Mouse (Mus musculus) thymus, adult 2 months (tissue): ENCODE results near the gene Wdpcp. TPM values are rescaled to one million over a fixed set of nuclear protein-coding genes. Genes with fewer than 3 reads are reported as not detected.

Experiments used
- DNase-seq: peaks from one replicate; pipeline ENCODE4 v3.0.0; 2021
- H3K27ac ChIP-seq: fragments of 200-500 bp; 2 replicates; pipeline ENCODE4 v1.5.1; 2012; ENCODE audit warnings: low read length, control low read depth; ENCODE audit not compliant: control insufficient read depth, insufficient read depth
- H3K27me3 ChIP-seq: fragments of 200-500 bp; 2 replicates; pipeline ENCODE4 v1.6.1; 2012; ENCODE audit warnings: mild to moderate bottlenecking, low read length, moderate library complexity, mixed read lengths; ENCODE audit not compliant: control insufficient read depth, insufficient read depth
- H3K36me3 ChIP-seq: fragments of 200-500 bp; 2 replicates; pipeline ENCODE4 v1.6.1; 2012; ENCODE audit warnings: mild to moderate bottlenecking, low read length, moderate library complexity; ENCODE audit not compliant: control insufficient read depth, insufficient read depth
- H3K4me1 ChIP-seq: fragments of 200-500 bp; replicated peaks from 2 replicates; pipeline ENCODE4 v1.6.1; 2012; ENCODE audit warnings: low read length; ENCODE audit not compliant: control insufficient read depth, insufficient read depth
- H3K4me3 ChIP-seq: fragments of 200-500 bp; 2 replicates; pipeline ENCODE4 v1.5.1; 2012; ENCODE audit warnings: mild to moderate bottlenecking, low read length, control low read depth, moderate library complexity; ENCODE audit not compliant: control insufficient read depth, insufficient read depth
- CTCF ChIP-seq: fragments of 200-500 bp; IDR thresholded peaks from 2 replicates; pipeline ENCODE4 v1.5.1; 2012; ENCODE audit warnings: mild to moderate bottlenecking, control low read depth, low read length, moderate library complexity, borderline replicate concordance; ENCODE audit not compliant: control insufficient read depth, poor library complexity, insufficient read depth; ENCODE audit errors: extremely low read depth
- POLR2A ChIP-seq: fragments of 200-500 bp; IDR thresholded peaks from 2 replicates; pipeline ENCODE4 v1.6.1; 2012; ENCODE audit warnings: mild to moderate bottlenecking, low read length, control low read depth, moderate library complexity; ENCODE audit not compliant: control insufficient read depth, poor library complexity, insufficient read depth; ENCODE audit errors: extremely low read depth
- WGBS: fragments of 180-500 bp; shearing (Covaris S2); methylation state at CpG from one replicate; pipeline ENCODE4 v1.1.7; 2018; 5-methylcytosine and 5-hydroxymethylcytosine counted together
- polyA plus RNA-seq: library from polyadenylated mRNA; depleted of rRNA; stranded (reverse); fragments of >200 nt; gene quantifications from 2 replicates; pipeline ENCODE4 v1.2.3, GENCODE M21; 2012; rRNA removed

Wdpcp gene
- polyA plus RNA-seq, 1 experiment = 2.7 TPM

DNA sequence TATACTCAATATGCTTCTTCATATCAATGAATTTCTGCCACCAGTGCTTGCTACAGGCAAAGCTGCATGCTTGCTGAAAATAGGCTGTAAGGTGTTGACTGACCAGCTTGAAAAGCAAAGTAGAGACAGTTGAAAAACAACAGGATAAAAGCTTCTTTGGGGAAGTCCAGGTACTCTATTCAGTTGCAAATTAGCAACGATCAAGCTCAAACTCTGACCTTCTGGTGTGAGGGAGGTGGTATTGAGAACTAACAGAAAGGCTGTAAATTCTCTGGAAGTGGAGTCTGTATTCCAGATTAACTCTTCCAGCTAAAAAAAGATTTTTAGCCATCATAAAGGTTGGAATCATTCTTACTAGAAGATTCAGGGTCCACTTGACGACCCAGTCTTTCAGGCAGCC, 303.0 kb downstream of the Wdpcp start:
- WGBS = 93% methylated on average over 2 of the region's 2 CpGs
- H3K27ac ChIP-seq = no peak overlapping the region
- DNase-seq = no peak
- no peaks in the 10 kb centered on the region for H3K4me1 ChIP-seq
- TF ChIP-seq CTCF = no peak
- no peak for TF ChIP-seq POLR2A
- no peak overlapping the region for H3K4me3 ChIP-seq
- H3K27me3 ChIP-seq = no peaks in the 10 kb centered on the region
- no peaks in the 10 kb centered on the region for H3K36me3 ChIP-seq

DNA sequence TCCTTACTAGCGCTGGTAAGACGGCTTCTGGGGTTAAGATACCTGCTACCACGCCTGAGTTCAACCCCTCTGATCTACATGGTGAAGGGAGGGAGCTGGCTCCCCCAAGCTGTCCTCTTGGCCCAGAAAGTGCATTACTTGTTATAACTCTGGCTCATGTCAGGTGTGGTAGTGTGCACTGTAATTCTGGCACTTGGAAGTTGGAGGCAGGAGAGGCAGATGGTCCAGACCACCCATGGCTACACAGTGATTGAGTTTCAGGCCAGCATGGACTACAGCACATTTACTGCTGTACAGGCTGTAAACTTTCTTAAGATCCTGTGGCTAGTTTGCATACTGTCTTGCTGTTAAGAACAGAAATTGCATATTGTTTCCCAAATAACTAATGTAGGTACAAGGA, 322.7 kb downstream of the Wdpcp start:
- H3K36me3 ChIP-seq = no peaks in the 10 kb centered on the region
- TF ChIP-seq CTCF = no peak
- no peak for TF ChIP-seq POLR2A
- 95% methylated on average over 3 of the region's 3 CpGs for WGBS
- no peak for DNase-seq
- H3K4me3 ChIP-seq = no peak overlapping the region
- H3K27ac ChIP-seq = no peak overlapping the region
- no peaks in the 10 kb centered on the region for H3K4me1 ChIP-seq
- no peaks in the 10 kb centered on the region for H3K27me3 ChIP-seq

DNA sequence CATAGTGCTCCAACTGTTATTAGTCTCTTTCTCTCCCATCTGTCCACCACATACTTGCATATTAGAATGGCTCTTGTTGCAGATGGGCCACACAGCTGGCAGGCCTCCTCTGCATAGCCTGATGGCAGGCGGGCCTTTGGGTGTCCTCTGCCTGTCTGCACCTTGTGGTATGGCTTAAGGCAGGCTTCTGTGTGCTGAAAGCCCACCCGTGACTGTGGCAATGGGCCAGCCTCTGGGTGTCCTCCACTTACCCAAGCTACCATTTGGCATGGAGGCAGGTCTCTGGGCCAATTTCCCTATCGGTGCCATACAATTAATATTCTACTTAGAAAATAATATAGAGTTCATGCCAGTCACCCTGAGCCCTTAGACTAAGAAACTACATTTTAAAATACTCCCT, 350.5 kb downstream of the Wdpcp start:
- no peak for TF ChIP-seq CTCF
- TF ChIP-seq POLR2A = no peak
- WGBS = 96% methylated on average over 3 of the region's 3 CpGs
- DNase-seq = no peak

More for the DNA sequence above, 350.5 kb downstream of the Wdpcp start:
- H3K27me3 ChIP-seq = no peaks in the 10 kb centered on the region
- no peak overlapping the region for H3K4me3 ChIP-seq
- no peaks in the 10 kb centered on the region for H3K4me1 ChIP-seq
- H3K27ac ChIP-seq = no peak overlapping the region
- H3K36me3 ChIP-seq = no peaks in the 10 kb centered on the region

Other genes with a start within 250 kb of the Wdpcp start
- gene Ugp2, start 201.0 kb upstream of the Wdpcp start, polyA plus RNA-seq = 3.7 TPM in 2 replicates
- gene Mdh1, start 132 bp downstream of the Wdpcp start, polyA plus RNA-seq = 147 and 191 TPM in 2 replicates